Mouse (Mus musculus) c-Kit-negative CD71-positive TER-119-positive erythroid progenitor cells, embryonic 14.5 days (primary cell): ENCODE measurements around the gene Slc39a9.

Experiments
- DNase-seq: peaks from one replicate; pipeline ENCODE4 v3.0.0-alpha.2; 2013; ENCODE audit warnings: low read depth, low spot score

Gene Slc39a9

DNA sequence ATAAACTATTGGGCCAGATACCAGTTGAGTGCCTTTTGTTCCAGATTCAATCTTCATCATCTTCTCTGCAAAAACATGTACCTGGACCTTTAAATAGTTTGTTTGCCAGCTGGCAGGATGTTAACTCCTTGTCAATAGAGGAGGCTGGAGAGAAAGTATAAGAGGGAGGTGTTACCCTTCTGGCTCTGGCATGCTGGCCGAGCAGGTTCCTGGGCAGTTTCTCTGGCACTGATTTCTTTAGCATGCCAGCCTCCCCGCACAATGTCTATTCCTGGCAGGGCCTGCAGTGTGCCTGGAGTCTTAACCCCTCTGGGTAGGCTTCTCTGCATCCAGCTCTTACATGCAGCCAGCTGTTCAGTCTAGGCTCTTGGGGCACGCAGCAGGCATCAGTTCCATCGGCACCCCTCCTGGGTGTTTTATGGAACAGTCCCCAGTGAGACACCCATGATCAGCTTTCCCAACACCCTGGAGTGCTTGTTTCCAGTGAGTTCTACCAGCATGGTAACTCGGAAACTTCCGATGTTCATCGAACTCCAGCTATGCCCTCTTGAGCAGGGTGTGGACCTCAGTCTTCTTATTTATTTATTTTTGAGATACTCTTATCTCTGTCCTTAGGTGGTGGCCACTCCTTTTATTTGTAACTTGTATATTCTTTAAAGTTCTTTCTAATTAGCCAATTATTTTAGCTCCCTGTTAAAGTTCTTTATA is 10.4 kb downstream of the Slc39a9 start:
- no peak for DNase-seq

DNA sequence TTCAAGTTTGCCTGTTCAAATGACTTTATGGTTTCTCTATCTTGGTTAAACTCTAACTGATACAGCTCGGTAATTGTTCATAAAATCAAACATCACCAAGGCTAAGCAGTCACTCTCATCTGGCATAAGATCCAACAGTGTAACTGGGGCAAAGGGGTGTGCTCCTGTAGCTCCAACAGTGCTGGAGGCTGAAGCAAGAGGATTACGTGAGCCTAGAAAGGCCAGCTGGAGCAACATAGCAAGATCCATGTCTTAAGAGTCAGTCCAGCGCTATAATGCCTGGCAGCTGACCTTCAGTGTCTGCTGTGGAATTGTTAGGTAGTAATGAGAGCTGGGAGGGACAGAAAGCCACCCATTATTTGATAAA is 11.0 kb downstream of the Slc39a9 start:
- DNase-seq, result no peak

DNA sequence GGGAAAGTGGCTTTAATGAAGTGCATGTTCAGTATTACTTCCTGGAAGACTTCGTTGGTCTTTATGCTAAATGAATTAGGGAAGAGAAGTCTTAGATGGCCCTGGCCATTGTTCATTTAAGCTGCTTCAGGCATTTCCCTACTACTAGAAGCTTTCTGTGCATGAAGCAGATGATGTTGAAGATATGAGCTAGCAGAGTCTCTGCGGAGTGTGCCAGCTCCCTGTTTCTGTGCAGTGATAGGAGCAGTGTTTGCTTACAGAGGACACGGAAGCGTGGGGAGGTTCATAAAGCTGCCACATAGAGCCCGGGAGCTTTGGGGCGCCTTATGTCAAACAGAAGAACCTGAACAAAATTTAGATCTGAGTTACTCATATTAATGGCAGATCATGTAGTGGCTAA is 15.0 kb downstream of the Slc39a9 start:
- DNase-seq, result no peak

DNA sequence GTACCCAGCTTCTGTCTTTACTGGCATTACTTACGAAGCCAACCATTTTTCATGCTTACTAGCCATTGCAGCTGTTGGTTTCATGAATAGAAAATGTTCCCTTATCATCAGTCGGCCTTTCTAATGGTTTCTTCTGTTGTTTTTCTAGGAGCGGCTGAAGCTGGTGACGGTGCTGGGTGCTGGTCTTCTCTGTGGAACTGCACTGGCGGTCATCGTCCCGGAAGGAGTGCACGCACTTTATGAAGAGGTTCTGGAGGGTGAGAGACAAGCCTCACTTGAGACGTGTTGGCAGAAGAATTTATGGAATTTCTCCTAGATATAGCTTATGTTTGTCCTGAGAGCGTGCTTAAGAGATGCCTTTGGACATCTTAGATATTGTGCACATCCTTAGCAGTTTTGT is 18.6 kb downstream of the Slc39a9 start:
- DNase-seq, result no peak

DNA sequence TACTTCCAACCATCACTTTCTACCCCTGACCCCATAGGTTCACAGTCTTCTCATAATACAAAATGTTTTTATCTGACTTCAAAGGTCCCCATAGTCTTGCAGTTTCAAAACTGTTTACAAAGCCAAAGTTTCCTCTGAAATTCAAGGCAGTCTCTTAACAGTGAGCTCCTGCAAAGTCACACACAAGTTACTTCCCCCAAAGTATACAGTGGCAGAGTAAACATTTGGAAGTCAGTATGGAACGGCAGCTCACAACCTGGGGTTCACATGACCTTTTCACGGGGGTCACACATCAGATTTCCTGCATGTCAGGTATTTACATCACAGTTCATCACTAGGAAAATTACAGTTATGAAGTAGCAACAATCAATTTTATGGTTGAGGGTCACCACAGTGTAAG is 20.3 kb downstream of the Slc39a9 start:
- DNase-seq, result no peak

DNA sequence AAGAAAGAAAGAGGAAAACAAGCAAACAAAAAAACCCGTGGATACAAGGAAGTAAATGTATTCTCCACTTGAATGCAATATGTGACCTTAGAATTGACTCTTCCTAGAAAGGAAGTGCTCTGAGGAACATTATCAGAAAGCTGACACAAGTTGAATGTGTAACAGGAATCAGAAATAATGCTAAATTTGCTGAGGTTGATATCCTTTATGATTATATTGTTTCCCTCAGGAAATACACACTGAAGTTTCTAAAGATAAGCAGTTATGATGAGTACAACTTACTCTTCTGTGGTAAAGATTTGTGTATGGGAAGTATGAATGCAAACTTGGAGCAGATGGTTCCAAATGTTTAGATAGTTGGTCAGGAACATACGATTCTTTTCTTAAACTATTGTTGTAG is 24.7 kb downstream of the Slc39a9 start:
- DNase-seq, result no peak

DNA sequence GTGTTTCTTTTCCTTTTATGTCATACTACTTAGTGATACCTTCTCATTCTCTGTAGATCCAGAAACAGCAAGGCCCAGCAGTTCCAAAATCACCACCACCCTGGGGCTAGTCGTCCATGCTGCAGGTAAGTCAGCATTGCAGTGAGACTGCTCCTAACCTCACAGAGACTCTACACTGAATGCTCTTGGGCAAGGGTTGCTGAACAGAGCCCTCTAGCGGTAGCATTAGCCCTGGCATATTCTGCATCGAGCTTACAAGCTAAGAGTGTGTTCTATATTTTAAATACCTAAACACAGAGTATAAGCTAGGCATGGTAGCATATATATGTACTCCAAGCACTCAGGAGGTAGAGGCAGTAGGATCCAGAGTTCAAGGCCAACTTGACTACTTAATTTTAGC is 29.5 kb downstream of the Slc39a9 start:
- peak; percentile 16 for DNase-seq

DNA sequence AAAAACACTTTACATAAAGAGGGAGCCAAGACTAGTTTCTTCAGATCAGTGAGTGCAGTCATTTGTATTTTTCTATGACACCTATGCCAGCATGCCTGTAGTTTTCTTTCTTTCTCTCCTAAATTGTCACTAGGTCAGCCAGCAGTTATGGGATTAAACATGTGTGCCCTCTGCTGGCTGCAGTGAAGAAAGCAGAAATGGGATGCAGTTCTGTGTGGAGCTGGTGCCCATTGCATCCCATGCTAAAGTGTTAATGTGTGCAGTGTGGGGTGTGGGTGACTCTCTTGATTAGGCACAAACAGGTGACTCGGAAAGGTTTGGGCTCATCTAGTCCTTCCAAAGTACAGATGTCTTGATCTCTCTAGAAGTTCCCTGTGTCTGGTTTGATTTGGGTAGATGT is 37.7 kb downstream of the Slc39a9 start:
- DNase-seq, result no peak

DNA sequence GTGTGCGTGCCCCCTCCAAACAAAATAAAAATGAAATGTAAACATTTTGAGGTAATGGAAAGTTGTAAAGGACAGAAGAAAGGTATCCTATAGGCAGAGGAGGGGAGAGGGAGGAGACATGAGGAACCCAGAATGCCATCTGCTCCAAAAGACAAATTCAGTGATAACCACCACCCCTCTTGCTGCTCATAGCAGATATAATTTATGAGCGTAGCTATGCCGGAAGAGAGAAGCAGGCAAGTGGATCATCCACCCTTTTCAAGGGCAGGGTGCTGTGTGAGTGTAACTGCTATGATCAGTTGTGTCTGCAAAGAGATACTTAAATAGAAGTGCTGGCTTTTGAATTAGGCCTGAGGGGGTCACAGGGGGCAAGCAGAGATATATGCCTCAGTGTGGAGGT is 39.9 kb downstream of the Slc39a9 start:
- DNase-seq, result no peak

DNA sequence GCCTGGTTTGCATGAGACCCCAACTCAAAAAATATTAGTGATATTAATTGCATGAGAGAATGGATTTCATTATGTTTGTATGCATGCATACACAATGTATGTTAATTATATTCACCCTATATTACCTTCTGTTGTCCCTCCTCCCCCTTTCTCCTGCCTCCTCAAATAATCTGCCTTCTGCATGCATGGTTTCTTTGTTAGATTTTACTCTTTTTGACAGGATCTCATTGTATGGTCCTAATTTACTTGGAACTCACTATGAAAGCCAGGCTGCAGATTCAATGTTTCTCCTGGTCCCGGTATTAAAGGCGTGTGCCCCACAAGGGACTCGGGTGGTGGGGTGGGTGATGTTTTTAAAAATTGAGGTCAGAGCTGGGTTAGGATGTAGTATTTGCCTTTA is 40.6 kb downstream of the Slc39a9 start:
- no peak for DNase-seq

DNA sequence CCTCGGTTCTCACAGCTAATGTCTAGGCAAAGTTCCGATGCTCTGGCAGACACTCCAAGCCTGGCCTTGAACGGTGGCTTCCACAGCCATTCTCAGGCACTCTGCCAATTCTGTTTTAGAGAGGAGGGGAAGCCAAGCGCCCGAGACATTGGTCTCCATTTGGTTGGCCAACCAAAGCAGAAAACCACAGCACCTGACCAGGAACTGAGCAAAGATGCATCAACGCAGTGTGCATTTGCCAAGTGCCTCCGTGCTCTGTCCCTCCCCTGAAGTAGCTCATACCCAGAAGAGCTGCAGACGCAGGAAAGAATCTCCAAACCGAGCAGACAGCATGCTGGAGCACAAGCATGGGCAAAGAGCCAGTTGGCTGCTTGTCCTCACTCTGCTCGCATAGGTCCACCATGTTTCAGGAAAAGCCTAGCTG is 44.1 kb downstream of the Slc39a9 start:
- DNase-seq, result no peak

DNA sequence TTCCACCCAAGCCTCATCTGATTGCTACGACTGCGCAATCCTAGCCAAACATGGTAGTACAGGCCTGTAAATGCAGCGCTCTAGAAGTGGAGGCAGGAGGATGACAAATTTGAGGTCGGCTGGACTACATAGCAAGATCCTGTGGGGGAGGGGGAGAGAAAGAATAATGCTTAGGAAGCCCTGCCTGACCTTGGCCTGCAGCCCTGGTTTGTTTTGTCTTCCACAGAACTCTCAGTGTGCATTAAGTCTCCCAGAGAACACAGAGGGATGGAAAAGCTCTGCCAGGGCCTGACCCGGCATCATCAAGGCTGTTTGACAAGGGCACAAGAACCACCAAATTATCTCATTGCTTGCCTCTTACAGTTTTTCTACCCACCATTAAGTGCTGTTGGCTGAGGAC is 46.0 kb downstream of the Slc39a9 start:
- no peak for DNase-seq

DNA sequence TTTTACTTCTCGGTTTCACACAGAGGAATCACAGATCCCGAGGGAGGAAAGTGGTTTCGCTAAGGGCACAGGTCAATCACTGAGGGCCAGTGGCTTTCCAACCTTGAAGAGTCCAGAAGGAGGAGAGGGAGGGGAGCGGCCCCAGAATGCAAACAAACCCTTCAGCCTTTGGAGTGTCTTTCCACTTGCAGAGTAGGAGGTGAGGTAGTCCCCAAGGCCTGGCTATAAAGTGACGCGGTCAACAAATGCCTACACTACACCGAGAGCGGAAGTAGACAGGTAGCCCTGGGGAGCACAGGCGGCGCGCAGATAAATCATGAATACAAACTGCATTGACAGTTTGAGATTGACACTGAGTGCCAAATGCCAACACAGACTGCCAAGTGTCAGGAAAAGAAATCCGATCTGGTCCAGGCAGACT is 48.0 kb downstream of the Slc39a9 start:
- DNase-seq, result no peak

DNA sequence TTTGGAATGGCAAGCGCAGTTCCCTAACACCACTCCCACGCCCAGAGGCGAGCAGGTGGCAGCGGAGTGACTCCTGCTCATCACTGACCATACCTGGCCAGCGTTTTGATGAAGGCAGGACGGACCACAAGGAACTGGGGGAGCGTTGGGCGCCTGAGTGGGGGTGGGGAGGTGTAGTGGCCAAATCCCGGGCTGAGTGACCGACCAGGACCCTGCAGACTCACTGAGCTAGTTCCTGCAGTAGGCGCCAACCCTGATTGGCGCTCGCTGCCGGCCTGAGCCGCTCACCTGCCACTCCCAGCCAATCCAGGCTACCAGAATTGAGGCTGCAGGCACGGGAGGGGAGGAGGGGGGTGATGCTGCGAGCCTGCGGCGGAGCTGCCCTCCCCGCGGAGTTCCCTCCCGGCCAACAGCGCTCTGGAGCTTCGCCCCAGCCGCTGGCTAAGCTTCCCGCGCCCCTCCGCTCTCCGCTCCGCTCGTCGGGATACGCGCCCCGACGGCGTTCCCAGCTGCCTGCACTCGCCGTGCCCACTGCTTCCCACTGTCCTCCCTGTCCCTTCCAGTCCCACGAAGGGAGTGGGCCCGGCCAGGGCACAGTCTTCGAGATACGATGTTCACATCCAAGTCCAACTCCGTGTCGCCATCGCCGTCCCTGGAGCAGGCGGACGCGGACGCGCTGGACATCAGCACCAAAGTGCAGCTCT is 48.7 kb downstream of the Slc39a9 start, which contains the start of gene Plekhd1:
Plekhd1 (plus strand) TSS at position 323 of the 704 bp plus-strand sequence.
- no peak for DNase-seq

DNA sequence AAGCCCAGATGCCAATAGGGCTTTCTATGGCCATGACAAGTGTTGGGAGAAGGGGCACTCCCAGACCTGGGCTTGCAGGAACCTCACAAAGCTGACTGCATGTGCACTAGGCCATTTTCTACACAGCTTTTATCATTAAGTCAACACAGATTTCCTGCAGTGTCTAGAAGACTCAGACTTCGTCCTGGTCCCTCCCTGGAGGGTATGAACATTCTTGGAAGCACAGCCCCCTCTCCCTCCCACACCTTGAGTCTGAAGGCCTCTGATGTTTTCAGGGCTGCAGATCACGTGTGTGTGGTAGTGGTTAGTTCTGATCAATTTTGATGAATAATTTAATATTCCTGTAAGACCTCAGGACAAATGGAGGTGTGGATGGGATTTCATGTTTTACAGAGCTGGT is 50.0 kb downstream of the Slc39a9 start:
- DNase-seq, result no peak

DNA sequence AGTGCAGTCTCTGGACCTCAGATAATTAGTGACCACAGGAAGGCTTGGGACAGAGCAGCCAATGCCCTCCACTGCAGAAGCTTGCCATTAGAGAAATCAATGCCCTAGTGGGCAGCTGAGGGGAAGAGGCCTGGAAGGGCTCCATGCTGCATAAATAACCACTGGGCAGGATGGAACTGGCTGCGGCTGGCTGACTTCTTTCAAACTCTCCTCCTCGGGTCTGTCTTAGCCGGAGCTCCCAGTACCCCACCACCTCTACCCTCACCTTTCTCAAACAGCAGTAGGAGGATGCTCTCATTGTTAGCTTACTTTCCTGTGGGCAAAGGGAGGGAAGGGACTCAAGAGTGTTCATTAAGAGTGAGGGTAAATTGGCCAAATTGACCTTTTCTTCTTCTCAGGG is 51.3 kb downstream of the Slc39a9 start:
- no peak for DNase-seq

DNA sequence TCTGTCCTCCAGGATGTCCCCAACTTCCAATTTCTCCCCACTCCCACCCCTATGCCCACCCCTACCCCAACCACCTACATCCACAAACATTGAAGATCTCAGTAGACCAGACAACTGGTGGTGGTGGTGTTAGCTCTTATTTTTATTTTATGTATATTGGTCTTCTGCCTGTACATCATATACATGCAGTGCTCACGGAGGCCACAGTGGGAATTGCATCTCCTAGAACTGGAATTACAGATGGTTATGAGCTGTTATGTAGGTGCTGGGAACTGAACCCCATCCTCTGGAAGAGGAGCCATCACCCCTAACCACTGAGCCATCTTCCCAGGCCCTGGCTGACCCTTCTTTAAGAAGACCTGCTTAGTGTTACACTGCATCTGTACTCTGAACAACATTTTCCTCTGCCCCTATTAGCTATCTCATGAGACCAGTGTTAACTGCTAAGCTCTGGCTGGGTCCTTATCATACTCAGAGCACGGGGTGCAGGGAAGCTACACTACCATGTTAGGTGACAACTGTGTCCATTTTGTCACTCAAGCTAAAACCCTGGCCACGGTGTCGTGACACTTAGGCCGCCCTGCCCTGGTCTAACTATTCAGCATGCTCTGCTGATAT is 55.0 kb downstream of the Slc39a9 start:
- peak; percentile 27 for DNase-seq

DNA sequence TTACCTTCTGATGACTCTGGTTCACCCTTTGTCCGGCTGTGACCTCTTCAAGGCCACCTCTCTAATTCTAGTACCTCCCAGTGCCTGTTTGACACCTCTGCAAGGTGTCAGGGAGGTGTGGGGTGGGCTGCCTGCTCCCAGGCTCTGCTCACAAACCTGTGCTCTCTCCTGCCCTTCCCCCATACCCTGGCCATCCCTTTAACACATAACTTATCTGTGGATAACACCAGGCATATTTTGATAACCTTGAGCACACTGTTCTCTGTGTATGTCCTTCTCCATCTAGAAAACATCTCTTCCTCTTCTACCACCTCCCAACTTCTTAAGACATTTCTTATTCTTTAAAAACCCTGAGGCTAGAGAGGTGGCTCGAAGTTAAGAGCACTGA is 55.5 kb downstream of the Slc39a9 start:
- peak; percentile 9 for DNase-seq

DNA sequence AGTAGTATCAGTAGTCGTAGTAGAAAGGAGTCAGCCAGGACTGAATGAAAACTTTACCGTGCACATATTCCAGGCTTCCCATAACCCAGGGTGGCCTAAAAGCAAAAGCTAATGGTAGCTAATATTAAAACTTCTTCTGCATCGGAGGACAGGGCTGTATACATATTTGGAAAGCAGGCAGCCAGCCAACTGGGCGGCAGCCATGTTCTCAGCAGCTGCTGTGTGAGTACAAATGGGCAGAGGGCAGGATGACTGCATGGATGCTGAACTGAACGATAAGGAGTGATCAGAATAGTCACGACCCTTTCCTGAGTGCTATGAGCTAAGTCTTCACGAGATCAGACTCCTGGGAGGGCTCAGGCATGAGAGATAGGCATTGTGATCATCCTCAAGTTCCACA is 57.6 kb downstream of the Slc39a9 start:
- DNase-seq, result no peak

DNA sequence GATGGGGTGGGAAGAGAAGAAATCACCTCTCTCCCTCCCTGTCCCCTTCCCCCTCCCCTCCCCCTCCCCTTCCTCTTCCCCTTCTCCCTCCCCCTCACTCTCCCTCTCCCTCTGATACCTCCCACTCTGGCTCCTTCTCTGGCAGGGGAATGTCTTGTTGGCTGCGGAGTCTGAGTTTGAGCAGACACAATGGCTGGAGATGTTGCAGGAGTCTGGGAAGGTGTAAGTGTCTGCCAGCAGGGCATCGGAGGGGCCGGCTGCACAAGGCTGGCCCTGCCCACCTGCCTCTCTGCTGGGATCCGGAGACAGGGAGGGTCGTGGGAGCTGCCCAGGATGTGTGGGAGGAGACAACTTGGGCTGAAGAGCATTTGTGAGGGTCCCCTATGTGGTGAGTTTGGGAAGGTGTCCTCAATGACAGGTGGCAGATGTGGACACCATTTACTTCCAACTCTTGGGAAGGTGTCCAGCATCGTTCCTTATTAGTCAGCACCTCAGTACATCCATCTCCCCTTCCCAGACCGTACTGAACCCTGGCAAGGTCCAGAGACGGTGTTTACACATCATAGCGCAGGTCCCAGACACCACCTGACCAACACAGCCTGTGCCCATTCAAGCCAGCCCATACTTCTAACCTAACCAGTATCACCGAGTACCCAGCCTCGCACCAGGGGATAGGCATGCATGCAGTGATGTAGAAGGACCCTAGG is 62.7 kb downstream of the Slc39a9 start:
- DNase-seq, result no peak

DNA sequence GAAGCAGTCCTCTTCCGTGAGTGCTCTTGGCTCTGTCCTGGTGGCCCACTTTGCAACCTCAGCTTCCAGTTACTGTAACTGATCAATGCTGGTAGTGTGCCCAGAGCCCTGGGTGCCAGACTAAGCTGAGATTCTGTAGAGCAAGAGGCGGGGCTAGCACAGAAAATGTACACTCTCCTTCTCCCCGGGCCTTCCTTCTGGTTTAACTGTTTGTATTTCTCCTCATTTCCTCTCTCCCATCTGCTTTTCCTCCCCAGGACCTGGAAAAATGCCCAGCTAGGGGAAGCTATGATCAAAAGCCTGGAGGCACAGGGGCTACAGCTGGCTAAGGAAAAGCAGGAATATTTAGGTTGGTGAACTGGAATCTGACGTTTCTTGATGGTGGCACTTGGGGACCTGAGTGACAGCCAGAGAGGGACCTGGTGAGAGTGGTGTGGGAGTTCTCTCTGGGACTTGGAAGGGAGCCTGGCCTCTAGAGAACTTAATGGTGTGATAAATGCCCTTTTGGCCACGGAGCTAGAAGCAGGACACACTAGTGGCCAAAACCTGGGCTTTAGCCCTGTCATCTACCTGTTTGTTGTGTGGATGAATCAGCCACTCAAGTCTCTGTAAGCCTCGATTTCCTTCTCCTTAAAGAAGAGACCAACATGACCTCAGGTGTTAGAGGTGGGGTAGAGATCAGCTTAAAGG is 63.4 kb downstream of the Slc39a9 start:
- DNase-seq, result no peak

DNA sequence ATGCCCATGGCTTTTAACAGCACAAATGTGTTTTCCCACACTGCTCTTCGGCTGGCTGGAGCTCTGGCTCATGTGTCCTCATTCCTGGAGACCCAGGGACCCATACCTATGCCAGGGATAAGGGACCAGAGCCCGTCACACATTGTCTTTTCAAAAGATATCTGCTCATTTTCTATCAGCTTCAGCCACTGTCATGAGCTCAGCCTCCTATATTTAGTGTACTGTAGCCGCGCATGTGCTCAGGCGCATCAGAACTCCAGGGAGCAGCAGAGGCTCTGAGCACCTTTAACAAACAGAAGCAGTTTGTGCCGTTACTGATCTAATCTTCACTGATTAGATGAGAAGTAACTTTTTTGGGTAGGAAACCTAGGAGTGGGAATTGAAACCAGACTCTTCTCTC is 72.2 kb downstream of the Slc39a9 start:
- no peak for DNase-seq
